ENCODE assay signal across 8 mouse cellular contexts in the genomic region with DNA sequence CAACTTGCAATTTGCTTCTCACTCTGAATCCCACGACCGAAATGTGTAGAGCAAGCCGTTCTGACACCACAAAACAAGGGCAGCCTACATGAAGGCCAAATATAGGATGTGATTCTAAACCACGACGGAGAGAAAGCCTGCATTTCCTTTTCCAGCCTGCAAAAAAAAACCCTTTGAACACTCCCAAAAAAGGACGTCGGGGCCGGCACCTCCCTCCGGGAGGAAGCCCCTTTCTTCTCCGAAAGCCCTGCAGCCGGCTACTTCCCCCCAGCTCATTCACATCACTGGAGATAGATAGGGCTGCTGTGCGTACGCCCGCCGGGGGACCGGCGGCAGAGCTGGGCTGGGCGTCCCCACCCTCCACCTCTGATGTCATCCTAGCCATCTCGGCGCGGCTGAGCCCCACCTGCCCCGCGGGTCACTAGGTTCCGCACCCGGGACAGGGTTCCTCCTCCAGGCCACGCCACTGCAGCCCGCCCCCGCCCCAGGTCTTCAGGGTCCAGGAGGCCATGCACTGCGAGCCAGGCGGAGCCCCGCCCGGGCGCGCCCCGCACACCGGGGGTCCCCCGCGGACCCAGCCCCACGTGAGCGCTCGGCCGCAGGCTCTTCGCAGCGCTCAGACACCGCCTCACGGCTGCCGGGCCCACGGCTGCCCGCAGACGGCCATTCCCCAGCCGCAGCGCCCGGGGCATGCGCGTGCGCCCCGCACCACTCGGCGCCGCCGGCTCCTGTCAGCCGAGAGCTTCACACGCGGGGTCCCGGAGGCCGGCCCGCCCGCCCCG. TPM values are rescaled to one million over a fixed set of nuclear protein-coding genes. Genes with fewer than 3 reads are reported as not detected.
A peak's percentile ranks its signal among the peaks of the same experiment; 100 is the strongest.
DNase-seq lines count a peak whose midpoint lies in the region; ATAC-seq and TF ChIP-seq lines count a peak whose summit lies in the region.

No protein-coding gene starts in this region.

- peak; percentile 58 for DNase-seq in layer of hippocampus, adult 11-12 months (ENCODE audit: low spot score)
- DNase-seq in layer of hippocampus, adult 9-10 months (ENCODE audit: low spot score), result no peak
- DNase-seq in cerebellum, postnatal 25 days, result peak; percentile 73 to 76
- DNase-seq in gastrocnemius, postnatal 10 days, result peak; percentile 56
- peak; percentile 71 for DNase-seq in hindbrain, postnatal 0 days (ENCODE audit: low spot score)
- DNase-seq in limb, embryonic 11.5 days (ENCODE audit: low spot score), result peak; percentile 66
- DNase-seq in midbrain, embryonic 11.5 days (ENCODE audit: low spot score, missing footprints), result peak; percentile 95
- DNase-seq in spleen, adult 2 months (ENCODE audit: low read depth in 1 of 2, low spot score in 2 of 2), result peak; percentile 48 to 71

- peaks cover 14% of the 10 kb centered on the region; the same call in 1 of the 2 replicates for H3K4me1 ChIP-seq in hindbrain, postnatal 0 days (ENCODE audit: insufficient read depth, low read length)
- H3K4me1 ChIP-seq in limb, embryonic 11.5 days (ENCODE audit: control insufficient read depth, insufficient read depth, low read length), result peaks cover 7% of the 10 kb centered on the region
- peaks cover 28% of the 10 kb centered on the region for H3K4me1 ChIP-seq in midbrain, embryonic 11.5 days (ENCODE audit: control insufficient read depth, insufficient read depth, low read length)
- H3K4me1 ChIP-seq in spleen, adult 2 months (ENCODE audit: control insufficient read depth, insufficient read depth, insufficient read length), result peaks cover 4% of the 10 kb centered on the region; the same call in 1 of the 2 replicates

- peak overlapping the region; percentile 98 for H3K9ac ChIP-seq in hindbrain, postnatal 0 days (replicated peaks; ENCODE audit: low read length)
- H3K9ac ChIP-seq in limb, embryonic 11.5 days (ENCODE audit: low read length), result peak overlapping the region; percentile 85
- H3K9ac ChIP-seq in midbrain, embryonic 11.5 days (ENCODE audit: low read length), result peak overlapping the region; percentile 90

- ATAC-seq in hindbrain, postnatal 0 days, result peak; percentile 70
- peak; percentile 14; the same call in 1 of the 2 replicates for ATAC-seq in limb, embryonic 11.5 days (ENCODE audit: insufficient number of reproducible peaks, low FRiP score, low TSS enrichment, low read depth)
- peak; percentile 60 for ATAC-seq in midbrain, embryonic 11.5 days (ENCODE audit: low FRiP score)

- under 1% methylated on average over 63 of the region's 69 CpGs for WGBS in hindbrain, postnatal 0 days
- under 1% methylated on average over 64 of the region's 69 CpGs for WGBS in limb, embryonic 11.5 days
- WGBS in midbrain, embryonic 11.5 days, result under 1% methylated on average over 68 of the region's 69 CpGs
- 1% methylated on average over 68 of the region's 69 CpGs for WGBS in spleen, adult 2 months

- H3K36me3 ChIP-seq in hindbrain, postnatal 0 days (ENCODE audit: insufficient read depth, low read length), result no peaks in the 10 kb centered on the region
- H3K36me3 ChIP-seq in limb, embryonic 11.5 days (ENCODE audit: control insufficient read depth, insufficient read depth, low read length), result no peaks in the 10 kb centered on the region
- no peaks in the 10 kb centered on the region for H3K36me3 ChIP-seq in midbrain, embryonic 11.5 days (ENCODE audit: control insufficient read depth, insufficient read depth, low read length)
- H3K36me3 ChIP-seq in spleen, adult 2 months (ENCODE audit: control insufficient read depth, insufficient read depth, low read length), result no peaks in the 10 kb centered on the region

- TF ChIP-seq CTCF in hindbrain, postnatal 0 days (IDR thresholded peaks at IDR 0.05; ENCODE audit: low read depth), result no peak; the same call in 1 of the 2 replicates
- no peak for TF ChIP-seq CTCF in spleen, adult 2 months (IDR thresholded peaks at IDR 0.05; ENCODE audit: extremely low read depth, insufficient read depth, insufficient read length, insufficient replicate concordance)

- H3K4me3 ChIP-seq in hindbrain, postnatal 0 days (ENCODE audit: low read length), result peak overlapping the region; percentile 84
- peak overlapping the region; percentile 93 for H3K4me3 ChIP-seq in limb, embryonic 11.5 days (ENCODE audit: low read depth, low read length)
- H3K4me3 ChIP-seq in midbrain, embryonic 11.5 days (ENCODE audit: low read depth, low read length), result peak overlapping the region; percentile 96
- peak overlapping the region; percentile 70 for H3K4me3 ChIP-seq in spleen, adult 2 months (ENCODE audit: extremely low read depth, insufficient read depth, insufficient read length)

- H3K27ac ChIP-seq in hindbrain, postnatal 0 days, result peak overlapping the region; percentile 97
- H3K27ac ChIP-seq in limb, embryonic 11.5 days (replicated peaks; ENCODE audit: low read depth, low read length), result peak overlapping the region; percentile 87
- H3K27ac ChIP-seq in midbrain, embryonic 11.5 days (ENCODE audit: low read depth, low read length), result peak overlapping the region; percentile 96
- H3K27ac ChIP-seq in spleen, adult 2 months (ENCODE audit: insufficient read depth, low read length), result peak overlapping the region; percentile 77

- H3K4me2 ChIP-seq in hindbrain, postnatal 0 days (ENCODE audit: low read depth, low read length), result peak overlapping the region; percentile 83
- peak overlapping the region; percentile 87 for H3K4me2 ChIP-seq in limb, embryonic 11.5 days (ENCODE audit: low read depth, severe bottlenecking)
- H3K4me2 ChIP-seq in midbrain, embryonic 11.5 days, result peak overlapping the region; percentile 62

- TF ChIP-seq POLR2A in spleen, adult 2 months (IDR thresholded peaks at IDR 0.05; ENCODE audit: low read depth, low read length), result no peak

- H3K9me3 ChIP-seq in hindbrain, postnatal 0 days (ENCODE audit: low read length), result no peaks in the 10 kb centered on the region
- no peaks in the 10 kb centered on the region for H3K9me3 ChIP-seq in limb, embryonic 11.5 days (ENCODE audit: control insufficient read depth, low read length)
- no peaks in the 10 kb centered on the region for H3K9me3 ChIP-seq in midbrain, embryonic 11.5 days (ENCODE audit: control insufficient read depth, low read length)

- no peaks in the 10 kb centered on the region for H3K27me3 ChIP-seq in hindbrain, postnatal 0 days (ENCODE audit: insufficient read depth, low read length)
- no peaks in the 10 kb centered on the region for H3K27me3 ChIP-seq in limb, embryonic 11.5 days (ENCODE audit: control insufficient read depth, insufficient read depth, low read length)
- H3K27me3 ChIP-seq in midbrain, embryonic 11.5 days (ENCODE audit: control insufficient read depth, insufficient read depth, low read length), result no peaks in the 10 kb centered on the region
- H3K27me3 ChIP-seq in spleen, adult 2 months (ENCODE audit: control insufficient read depth, insufficient read depth, low read length), result no peaks in the 10 kb centered on the region

RNA-seq across cellular contexts. Expression of a gene that starts 0.6 kb away (rescaled TPM):
- 10 to 100 TPM; 39.1 to 48.9 TPM for total RNA-seq in gastrocnemius, postnatal 10 days (2021)
- total RNA-seq in hindbrain, postnatal 0 days (2014; rRNA removed), result 151 and 159 TPM in 2 replicates
- polyA plus RNA-seq in hindbrain, postnatal 0 days (2015; fragmentation: Nextera tagmentation; extraction: Ambion mirVana), result 140 and 149 TPM in 2 replicates
- 94.9 and 107 TPM in 2 replicates for polyA plus RNA-seq in limb, embryonic 11.5 days (2014; fragmentation: Nextera tagmentation; extraction: Ambion mirVana)
- 201 and 205 TPM in 2 replicates for polyA plus RNA-seq in midbrain, embryonic 11.5 days (2014; fragmentation: Nextera tagmentation; extraction: Ambion mirVana)
- 37.9 and 38.3 TPM in 2 replicates for polyA plus RNA-seq in spleen, adult 2 months (2012; rRNA removed)

Comparison
In these comparisons a context has a peak if more than half of its experiments do, and no peak if none do; other contexts are left out.
1. ATAC-seq: peak in every context shown above with its lines; median percentile 70 in hindbrain, postnatal 0 days; 60 in midbrain, embryonic 11.5 days; 14 in limb, embryonic 11.5 days.